Mouse (Mus musculus): ENCODE data around the gene Foxe1.
A peak's percentile ranks its signal among the peaks of the same experiment; 100 is the strongest.

Foxe1 gene

DNA sequence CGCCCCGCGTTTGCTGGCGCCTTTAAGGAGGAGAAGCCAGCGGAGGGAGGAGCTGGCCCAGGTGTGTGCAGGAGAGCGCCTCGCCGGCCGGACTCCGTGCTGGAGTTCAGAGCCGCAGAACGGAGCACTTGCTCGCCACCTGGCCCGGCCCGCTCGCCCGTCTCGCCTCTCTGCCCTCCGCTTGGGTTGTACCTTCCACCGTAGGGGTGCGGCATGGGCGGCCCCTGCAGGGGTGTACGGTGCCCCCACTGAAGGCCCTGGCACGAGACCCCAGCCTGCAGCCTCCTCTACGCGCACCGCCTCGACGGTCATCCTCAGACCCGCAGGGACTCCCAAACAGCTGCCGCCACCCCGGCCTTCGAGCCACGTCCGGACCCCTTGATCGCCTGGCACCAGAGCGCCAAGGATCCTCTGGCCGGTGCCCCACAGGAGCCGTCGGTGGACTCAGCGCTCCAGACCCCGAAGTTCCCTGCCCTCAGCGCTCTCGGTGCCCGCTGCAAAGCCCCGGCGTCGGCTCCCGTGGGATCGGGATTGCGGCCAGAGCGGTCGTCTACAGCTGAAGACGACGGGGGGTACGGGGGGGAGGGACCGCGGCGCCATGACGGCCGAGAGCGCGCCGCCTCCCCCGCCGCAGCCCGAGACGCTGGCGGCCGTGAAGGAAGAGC, at the start of gene Foxe1:
Gene Foxe1 (plus strand): TSS at position 14 of the 665 bp plus-strand sequence.
- no peak for DNase-seq

DNA sequence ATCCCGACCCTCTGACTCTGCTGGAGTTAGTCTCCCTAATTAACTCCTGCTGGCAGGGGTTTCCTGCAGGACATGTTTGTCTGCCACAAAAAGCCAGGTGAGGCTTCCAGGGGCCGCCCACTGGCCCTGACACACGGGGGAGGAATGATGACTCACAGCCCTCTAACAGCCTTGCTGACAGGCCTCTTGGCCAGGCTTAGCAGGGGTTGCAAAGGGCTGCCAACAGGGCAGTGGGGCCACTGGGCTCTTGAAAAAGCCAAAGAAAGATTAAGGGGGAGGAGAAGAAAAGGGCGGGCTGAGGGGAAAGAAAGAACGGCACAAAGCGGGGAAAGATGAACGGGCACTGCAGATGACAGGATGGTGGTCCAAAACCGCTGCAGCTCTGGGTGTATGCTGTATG, 39.3 kb upstream of the Foxe1 start:
- DNase-seq = peak; percentile 75

DNA sequence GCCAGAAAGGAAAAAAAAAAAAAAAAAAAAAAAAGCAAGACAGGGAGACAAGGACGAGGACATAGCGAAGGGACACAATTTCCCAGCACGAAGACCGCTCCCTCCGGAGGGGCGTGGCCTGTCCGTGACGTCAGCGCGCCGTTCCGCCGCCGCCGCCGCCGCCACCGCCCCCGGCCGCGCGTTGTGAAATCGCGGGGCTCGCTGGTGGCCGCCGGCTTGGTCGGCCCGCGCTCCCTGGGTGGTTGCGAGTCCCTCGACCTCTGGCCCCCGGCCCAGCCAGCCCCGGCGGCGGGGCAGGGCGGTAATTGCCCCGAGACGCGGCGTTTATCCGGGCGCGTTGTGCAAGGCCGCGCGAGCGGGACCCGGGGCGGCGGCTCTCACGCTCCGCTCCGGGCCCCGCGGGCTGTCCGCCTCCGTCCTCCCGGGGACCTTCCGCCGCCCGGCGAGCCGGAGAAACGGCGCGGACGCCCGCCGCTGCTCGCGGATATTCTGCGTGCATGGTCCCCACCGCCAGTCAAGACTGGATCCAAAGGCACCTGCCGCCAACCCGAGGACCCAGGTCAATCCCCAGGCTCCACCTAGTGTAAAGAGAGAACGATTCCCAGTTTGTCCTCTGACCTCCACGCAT, 38.5 kb upstream of the Foxe1 start:
- DNase-seq = peak; percentile 88

DNA sequence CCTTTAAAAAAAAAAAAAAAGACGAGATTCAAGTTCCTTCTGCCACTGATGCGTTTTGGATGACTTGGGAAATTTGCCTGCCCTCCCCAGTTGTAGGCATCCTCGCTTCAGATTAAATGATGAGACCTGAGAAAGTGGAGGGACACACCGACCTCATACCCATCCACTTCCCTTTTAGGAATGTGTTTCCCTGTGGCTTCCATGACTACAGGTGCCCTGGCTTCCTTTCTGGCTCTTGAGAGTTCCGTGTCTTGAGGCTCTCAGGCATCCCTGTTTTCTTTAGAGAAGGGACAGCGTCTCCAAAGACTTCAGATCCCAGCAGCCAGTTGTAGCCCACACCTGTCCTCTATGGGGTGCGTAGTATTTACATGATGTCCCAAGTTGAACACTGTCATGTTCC, 38.0 kb upstream of the Foxe1 start:
- no peak for DNase-seq

DNA sequence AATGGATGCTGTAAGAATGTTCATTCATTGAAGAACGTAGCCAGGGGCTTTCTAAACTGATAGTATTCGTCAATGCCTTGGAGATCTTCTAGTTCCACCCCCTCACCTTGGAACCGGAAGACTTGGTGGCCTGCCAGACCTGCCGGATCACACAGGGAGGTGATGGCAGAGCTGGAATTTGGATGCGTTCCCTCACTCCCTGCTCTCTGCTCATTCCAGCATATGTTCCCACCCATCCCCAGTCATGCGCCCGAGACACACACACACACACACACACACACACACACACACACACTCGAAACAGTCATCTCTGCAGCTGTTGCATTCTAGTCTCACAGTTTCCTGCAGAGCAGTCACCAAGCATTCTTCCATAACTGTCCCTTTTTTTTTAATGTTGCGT, 36.1 kb upstream of the Foxe1 start:
- DNase-seq = peak; percentile 90

DNA sequence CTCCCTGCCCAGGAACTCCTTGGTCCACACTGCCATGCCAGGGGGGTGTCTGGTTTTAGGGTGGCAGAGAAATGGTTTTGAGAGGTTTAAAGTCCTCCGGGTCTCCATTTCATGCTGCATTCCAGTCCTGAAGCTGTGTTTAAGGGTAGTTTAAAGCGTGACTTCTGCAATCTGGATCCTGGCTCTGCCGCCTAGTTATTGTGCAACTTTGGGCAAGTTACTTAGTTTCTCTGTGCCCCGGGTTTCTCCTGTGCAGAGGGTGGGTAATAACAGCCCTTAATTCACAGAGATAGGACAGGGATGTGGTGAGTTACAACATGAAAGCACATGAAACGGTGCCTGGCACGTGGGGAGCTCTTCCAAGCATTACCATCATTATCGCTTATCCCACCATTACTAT, 35.5 kb upstream of the Foxe1 start:
- no peak for DNase-seq

DNA sequence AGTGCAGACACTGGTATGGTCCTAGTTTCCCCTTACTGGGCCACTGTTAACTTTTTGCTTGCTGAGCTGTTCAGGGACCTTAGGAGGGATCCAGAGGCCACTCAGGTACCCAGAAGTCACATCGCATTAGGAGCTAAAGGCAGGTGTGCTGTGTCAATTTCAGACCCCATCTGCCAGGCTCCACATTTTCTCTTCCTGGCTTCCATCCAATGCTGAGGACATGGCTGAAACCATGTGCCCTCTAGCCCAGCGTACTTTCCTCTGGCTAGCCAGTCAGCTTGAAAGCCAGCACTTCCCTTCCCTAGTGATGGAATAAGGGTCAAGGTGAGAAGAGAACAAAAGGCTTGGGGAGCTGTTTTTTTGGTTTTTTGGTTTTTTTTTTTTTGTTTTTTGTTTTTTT, 31.8 kb upstream of the Foxe1 start:
- no peak for DNase-seq

DNA sequence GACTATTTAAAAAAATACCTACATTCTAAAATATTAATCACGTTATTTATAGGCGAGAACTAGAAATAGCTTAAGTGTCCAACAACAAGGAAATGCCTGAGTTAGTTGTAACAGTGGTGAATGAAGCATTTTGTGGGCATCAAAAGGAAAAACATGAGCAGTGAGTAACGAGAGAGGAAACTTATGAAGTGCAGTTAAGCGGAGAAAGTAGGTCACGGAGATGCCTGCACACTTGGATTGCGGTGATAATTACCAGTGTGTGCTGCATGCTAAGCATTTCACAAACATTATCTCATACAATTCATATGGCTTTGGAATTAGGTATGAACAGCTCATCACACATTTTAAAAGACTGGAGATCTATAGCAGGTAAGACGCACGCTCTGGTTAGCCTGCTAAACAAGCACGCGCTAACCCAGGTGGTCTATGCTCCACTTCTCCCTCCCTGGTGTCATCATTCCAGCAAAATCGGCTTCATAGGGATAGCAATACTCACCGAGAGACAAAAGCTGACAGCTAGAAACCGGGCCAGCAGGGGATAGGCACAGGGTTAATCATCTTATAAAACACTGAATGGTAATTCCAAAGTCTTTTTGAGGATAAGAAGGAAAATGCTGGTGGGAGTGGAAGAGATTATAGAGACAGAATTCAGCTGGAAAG, 21.5 kb upstream of the Foxe1 start:
- no peak for DNase-seq

DNA sequence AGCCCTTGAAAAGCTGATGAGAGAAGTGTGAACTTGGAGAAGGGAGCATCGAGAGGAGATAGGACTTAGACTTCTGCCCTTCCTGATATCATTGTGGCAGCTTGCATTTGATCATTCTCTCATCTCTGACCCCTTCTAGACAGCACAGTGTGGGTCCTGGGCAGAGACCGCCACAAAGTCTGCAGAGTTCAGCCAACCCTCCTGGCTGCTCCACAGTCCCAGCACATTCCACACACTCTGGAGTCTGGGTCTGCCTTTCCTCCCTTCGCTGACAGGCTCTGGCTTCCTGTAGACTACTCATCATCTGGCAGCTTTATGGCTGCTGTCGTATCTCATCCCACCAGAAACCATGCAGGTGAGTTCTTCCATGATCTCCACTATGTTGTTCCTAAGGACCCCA, 20.7 kb upstream of the Foxe1 start:
- no peak for DNase-seq

DNA sequence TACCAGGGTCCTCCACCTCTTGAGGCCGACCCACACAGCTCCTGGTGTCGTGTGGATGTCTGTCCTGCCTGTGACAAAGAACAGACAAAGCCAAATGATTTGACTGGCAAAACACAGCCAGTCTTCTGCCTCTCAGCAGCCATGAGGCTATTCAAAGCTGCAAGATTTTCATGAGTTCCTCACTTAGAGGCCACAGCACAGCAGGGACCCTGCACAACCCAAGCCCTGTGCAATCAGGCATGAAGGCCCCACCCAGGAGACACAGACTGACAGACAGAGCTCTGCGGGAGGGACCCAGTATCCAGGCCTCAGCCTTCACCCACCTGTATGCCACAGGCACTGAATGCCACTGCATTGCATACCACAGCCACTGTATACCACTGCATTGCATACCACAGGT, 14.5 kb upstream of the Foxe1 start:
- DNase-seq = no peak

DNA sequence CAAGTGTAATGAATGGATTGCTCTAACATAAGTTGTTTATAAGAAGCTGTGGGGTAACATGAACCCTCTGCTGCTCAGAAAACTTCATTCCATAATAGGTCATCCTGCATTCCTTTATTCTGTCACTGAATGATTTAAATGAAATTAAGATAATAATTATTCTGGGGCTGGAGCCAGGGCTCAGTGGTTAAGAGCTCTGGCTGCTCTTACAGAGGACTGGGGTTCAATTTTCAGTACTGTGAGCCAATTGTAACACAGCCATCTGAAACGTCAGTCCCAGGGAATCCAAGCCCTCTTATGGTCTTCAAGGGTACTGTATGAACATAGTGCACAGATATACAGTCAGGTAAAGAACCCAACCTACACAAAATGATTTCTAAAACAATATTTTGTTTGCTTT, 7.6 kb upstream of the Foxe1 start:
- no peak for DNase-seq

DNA sequence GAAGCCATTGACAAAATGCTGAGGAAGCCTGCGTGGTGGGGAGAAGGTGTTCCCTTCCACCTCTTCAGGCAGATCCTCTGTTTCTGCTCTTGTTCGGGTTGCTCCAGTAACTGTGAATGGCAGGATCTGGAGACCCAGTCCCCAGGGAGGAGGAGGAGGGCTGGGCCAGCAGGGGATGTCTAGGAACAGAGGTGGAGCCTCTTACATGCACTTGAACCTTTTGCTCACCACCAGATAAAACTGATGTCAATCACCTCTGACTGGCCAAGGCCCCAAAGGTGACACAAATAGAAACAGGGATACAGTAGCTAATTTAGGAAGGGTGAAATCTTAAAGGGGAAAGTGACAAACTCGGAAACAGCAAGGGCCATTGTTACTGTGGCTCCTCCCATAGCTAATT, 5.4 kb upstream of the Foxe1 start:
- DNase-seq = no peak

DNA sequence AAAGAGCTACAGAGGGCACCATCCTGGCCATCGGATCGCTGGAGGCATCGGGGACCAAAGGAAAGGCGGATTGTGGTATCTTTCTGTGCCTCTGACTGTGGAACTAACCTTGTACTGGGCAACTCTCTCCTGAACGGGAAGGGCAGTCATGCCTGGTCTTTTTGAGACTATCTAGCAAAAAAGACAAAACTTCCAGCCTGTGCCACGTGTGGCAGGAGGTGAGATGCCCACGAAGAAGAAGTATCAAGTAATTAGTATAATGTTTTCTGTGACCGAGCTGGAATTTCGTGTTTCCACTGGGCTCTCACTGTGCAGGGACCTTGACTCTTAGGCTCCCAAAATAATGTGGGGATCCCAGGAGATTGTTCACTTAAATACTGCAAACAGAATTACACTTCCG, 4.4 kb upstream of the Foxe1 start:
- DNase-seq = no peak

DNA sequence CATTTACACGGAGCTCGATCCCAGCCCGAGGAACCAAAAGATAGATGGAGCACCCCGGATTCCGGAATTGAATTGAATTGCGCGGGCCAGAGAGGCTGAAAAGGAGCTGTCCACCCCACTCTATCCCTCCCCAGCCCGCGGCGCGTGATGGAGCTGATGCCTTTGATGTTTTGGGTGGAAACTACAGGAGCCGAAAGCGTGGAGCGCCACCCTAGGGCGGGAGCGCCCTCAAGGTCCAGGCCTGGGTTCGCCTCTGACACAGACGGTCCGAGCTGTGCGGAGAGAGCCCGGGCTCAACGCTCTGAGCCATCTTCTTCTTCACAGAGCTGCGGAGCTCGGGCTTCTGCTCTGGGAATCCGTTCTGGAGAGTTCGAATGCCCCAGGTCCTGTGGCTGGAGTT, 3.8 kb upstream of the Foxe1 start:
- DNase-seq = no peak

DNA sequence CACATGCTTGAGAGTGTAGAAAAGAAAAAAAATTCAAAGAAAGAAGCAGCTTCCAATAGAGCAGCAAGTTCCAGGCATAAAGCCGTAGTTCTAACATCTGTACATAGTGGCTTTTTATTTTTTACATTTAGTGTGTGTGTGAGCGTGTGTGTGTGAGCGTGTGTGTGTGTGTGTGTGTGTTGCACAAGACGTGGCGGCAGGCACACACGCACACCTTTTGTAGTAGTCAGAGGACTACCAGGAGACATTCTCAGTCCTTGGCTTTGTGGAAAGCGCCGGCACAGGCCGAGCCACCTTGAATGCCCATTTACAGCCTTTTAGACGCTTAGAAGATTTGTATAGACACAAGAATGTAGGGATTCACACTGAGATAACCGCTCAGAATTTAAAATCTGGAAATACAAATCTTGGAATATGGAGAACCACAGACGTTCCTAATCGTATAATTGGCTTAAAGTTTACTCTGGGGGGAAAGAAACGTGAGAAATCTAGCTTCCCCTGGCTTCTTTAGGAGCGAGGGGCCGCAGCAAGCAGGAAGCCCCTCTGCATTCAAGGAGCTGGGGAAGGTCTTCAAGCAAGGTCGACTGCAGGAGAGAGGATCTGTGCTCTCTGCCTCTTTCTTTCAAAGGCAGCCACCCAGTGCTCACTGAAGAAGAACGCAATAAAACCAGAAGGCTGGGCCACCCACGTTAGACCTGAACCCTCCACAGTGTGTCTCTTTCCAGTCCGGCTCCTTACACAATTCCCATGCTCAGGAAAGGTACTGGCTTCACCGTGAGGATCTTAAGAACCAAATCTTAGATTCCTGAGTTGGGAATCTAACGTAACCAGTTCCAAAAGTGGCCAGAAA, 1.4 kb upstream of the Foxe1 start:
- DNase-seq = no peak

DNA sequence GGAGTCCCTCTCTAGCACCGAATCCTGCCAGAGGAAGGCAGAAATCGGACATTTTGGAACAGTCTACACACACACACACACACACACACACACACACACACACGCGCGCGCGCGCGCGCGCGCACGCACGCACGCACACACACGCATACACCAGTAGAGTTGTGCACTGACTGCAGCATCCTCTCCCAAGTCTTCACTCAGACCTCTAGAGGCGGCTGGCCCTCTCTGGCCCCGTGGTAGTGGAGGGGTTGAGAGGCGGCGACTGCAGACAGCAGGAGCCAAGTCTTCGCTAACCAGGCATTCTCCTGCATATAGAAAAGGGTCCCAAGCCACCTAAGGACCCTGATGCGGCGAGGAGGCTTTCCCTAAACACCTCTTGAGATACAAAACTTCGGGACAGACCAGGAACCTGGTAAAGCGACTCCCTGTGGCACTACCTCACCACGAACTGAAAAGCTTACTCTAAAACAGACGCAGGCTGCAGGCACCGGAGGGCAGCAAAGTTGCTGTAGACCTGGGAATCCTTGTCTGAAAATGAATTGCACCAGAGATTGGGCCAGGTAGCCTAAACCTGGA, 610 bp upstream of the Foxe1 start:
- no peak for DNase-seq

DNA sequence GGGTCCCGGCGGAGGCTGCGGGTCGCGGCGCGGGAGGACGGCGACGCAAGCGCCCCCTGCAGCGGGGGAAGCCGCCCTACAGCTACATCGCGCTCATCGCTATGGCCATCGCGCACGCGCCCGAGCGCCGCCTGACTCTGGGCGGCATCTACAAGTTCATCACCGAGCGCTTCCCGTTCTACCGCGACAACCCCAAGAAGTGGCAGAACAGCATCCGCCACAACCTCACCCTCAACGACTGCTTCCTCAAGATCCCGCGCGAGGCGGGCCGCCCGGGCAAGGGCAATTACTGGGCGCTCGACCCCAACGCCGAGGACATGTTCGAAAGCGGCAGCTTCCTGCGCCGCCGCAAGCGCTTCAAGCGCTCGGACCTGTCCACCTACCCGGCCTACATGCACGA, 879 bp downstream of the Foxe1 start:
- DNase-seq = no peak

DNA sequence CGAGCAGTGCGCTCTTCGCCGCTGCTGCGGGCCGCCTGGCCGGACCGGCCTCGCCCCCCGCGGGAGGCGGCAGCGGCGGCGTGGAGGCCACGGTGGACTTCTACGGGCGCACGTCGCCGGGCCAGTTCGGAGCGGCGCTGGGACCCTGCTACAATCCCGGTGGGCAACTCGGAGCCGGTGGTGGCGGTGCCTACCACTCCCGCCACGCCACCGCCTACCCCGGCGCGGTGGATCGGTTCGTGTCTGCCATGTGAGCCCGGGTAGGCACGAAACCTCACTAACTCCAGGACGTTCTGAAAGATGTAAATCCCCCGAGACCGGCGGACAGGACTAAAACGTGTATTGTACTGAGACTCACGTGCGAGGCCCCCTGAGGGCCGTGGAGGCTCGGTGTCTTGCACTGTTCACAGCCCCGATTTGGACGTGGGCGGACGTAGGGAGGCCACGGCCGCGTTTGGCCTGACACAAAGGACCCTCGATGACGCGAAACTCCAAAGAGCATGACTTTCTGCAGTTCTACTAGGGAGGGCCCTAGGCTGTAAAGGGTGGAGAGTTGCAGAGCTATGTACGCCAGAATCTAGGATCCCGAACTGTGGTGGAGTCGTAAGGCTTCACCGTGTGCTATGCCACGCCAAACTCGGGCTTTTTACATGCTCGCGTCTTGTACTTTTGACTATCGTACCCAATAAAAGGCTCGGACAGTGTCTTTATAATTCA, 1.8 kb downstream of the Foxe1 start:
- no peak for DNase-seq

DNA sequence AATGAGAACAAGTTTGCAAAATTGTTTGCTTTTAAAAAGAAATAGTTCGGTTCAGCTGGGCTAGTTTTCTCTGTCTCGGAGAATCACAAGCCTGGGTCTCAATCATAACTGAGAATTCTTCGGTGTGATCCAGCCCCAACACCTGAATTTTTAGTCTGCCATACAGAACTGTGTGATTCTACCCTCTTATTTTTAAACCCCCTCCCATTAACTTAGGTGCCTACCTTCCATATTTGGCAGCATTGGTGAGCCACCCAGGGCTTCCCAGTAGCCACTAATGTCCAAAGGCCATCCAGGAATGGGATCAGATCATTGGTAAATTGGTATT, 2.3 kb downstream of the Foxe1 start:
- no peak for DNase-seq

DNA sequence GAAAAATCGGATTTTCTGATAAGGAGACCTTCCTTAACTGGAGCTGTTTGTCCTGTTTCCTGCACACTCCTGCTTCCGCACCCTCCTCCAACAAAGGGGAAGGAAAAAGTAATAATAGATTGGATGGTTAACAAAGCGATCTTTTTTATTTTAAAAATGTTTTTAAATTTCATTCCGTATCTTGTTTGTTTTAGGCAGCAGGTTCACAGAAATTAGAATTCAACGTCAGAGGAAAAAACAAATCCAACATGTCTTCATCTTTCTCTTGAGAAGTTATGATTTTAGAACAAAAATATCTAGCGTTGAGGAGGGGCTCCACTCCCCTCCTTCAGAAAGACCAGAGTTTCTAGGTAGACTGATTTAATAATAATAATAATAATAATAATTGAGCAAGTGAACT, 2.8 kb downstream of the Foxe1 start:
- DNase-seq = no peak

DNA sequence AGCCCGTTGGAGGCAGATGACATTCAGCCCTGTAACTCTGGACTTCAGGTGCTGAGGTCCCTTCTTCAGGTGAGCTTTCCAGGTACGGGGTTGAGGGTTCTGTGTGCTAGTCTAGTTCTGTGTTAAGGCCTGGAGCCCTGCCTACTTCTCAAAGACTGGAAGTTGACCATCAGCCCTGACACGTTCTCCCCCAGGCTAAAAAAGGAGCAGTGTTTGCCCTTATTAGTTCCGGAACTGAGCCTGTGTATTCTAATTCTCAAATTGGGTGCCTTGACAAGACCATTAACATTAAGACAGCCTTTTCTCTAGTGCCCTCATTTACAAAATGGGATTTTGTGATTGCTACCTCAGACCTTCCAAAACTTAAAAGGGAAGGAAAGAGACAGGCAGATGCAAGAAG, 3.7 kb downstream of the Foxe1 start:
- DNase-seq = no peak

DNA sequence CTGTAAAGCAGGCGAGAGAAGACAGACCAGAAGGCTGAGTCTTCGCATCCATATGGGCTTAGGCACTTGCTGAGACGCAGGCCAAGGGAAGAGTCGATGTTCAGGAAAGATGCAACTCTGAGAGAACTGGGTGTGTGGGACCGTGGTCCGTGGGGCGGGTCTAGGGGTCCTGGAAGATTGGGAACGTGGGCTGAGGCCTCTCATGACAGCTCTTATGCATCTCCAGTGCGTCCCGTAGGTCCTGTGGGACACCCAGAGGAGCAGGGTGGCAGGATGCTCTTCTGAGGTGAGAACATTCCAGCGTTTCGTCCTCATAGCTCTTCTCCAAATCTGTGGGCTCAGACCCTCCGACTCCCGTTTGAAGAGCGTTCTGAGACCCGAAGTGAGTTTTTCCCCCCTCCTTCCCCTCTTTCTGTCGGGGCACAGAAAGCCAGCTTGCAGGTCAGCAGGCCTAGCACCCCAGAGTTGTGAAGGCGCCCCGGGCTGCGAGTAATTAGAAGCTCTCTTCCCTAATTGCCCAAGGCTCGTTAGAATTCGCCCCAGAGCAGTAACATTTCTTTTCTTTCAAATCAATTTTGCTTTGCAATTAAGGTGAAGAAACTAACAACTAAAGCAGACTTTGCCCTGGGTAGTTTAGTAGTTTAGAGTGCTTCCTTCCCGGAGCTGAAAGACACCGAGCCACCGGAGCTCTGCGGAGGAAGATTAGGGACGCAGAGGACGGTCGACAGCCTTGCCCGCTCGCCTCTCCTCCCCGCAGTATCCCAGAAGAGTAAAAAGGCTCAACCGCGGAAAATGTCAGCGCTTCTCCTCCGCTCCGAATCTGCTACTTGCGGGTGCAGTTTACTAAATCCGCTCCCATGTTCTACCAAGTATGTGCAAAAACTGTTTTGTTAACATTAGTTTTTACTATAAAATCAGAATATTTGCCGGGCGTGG, 4.4 kb downstream of the Foxe1 start:
- DNase-seq = no peak

All from cerebellum, adult 8-10 months (tissue).